Mouse (Mus musculus) left cerebral cortex, postnatal 25 days (tissue): ENCODE measurements around the gene Clmn. TPM values are rescaled to one million over a fixed set of nuclear protein-coding genes. Genes with fewer than 3 reads are reported as not detected.

Experiments
- DNase-seq, 2 experiments: peaks; one replicate each; pipeline ENCODE4 v3.0.0; 2022; ENCODE audit warnings: low spot score in 2 of 2, mixed read lengths in 1 of 2
- intact Hi-C: fragments of 180-260 bp; cut with DNase I; formaldehyde crosslinking; loops from one replicate; pipeline ENCODE4 v1.15.1; 2025
- total RNA-seq, 2 experiments: library from RNA; stranded (reverse); gene quantifications; 2 replicates each; pipeline ENCODE4 v1.2.3; 2021

Clmn gene
- total RNA-seq, 2 experiments from 2014 or later: 41.3 to 43.0 TPM

DNA sequence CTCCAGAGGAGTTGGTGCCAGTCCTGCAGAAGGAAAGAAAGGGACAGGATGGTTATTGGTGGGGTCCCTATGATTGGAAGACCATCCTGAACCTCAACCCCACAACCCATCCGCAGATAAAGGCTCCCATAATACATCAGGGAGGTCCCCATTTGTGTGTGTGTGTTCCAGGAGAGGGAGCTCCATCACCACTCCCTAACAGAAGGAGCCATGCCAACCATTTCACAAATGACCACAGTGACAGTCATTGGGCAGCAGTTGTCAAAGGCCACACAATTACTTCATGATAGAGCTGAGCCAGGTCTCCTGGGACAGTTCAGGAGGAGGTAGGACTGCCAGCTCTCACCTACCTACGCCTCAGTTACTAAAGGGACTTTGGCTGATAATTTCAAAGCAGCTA, 92.9 kb downstream of the Clmn start:
- DNase-seq: peak in 1 of 2 experiments; percentile 24
- intact Hi-C loops: loop anchor here (1.0 kb wide), 1 partner anchor 167 kb away; no protein-coding TSS in a partner anchor

- intact Hi-C loops: loop anchor here (2.0 kb wide), 1 partner anchor 172 kb away; no protein-coding TSS in a partner anchor
- DNase-seq: no peak
Observed at GRCm38 (mm10) chr12:104769201-104769785, 95.6 kb downstream of the Clmn start.

GRCm38 (mm10) chr12:104767183-104767582, 97.7 kb downstream of the Clmn start:
- intact Hi-C loops: no loop called here
- no peak for DNase-seq

DNA sequence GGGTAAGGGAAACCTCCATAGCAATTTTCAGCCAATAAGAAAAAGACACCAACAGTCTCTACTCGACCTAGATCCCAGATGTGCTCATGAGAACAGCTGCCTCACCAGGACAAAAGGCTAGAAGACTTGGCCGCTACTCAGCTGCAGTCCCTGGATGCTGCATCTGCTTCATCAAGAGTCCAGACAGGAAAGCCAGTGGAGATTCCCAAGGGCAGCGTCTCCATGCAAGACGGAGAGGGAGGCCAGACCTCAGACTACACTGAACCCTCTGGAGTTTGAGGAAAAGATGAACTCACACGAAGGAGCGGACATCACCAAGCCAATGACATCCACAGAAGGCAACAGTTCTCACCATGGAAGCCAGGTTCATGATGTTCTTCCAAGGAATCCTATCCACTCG, 99.1 kb downstream of the Clmn start:
- intact Hi-C loops: no loop called here
- no peak for DNase-seq

DNA sequence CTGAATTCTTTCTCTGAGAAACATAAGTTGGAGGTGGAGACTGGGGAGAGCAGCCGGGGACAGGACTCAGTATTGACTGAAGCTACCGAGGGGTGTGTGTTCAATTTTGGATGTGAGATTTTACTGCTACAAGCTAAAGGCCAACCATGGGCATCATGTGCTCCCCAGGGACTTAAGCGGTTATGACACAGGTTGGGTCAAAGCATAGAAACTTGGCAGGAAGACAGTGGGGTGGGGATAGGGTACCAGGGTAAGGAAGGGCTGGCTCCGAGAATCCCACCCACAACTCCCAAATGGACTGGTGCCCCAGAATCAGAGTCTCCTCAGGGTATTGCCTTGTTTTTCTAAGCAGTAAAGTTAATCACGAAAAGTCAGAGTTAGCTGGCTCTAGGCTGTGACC, 99.8 kb downstream of the Clmn start:
- intact Hi-C loops: no loop called here
- no peak for DNase-seq

GRCm38 (mm10) chr12:104763918-104764317, 101.0 kb downstream of the Clmn start:
- no peak for DNase-seq

GRCm38 (mm10) chr12:104761411-104761810, 103.5 kb downstream of the Clmn start:
- intact Hi-C loops: no loop called here
- DNase-seq: no peak

More at GRCm38 (mm10) chr12:104763918-104764317, 101.0 kb downstream of the Clmn start:
- intact Hi-C loops: no loop called here

GRCm38 (mm10) chr12:104758066-104758465, 106.8 kb downstream of the Clmn start:
- no peak for DNase-seq
- intact Hi-C loops: no loop called here

GRCm38 (mm10) chr12:104753686-104754085, 111.2 kb downstream of the Clmn start:
- intact Hi-C loops: loop anchor here (5.0 kb wide), 1 partner anchor 274 kb away; no protein-coding TSS in a partner anchor

GRCm38 (mm10) chr12:104751814-104752765, 112.8 kb downstream of the Clmn start, which contains the start of gene Dicer1:
Gene Dicer1, minus strand, starts transcription at chr12:104751952.
- intact Hi-C loops: loop anchor here (5.0 kb wide), 1 partner anchor 275 kb away; no protein-coding TSS in a partner anchor
- DNase-seq: peak; percentile 98 to 99

More at GRCm38 (mm10) chr12:104753686-104754085, 111.2 kb downstream of the Clmn start:
- DNase-seq: no peak

GRCm38 (mm10) chr12:104751331-104751813, 113.5 kb downstream of the Clmn start:
- intact Hi-C loops: loop anchor here (5.0 kb wide), 1 partner anchor 276 kb away; no protein-coding TSS in a partner anchor

GRCm38 (mm10) chr12:104748946-104749345, 115.9 kb downstream of the Clmn start:
- intact Hi-C loops: no loop called here
- no peak for DNase-seq

More at GRCm38 (mm10) chr12:104751331-104751813, 113.5 kb downstream of the Clmn start:
- DNase-seq: peak; percentile 22 to 32

GRCm38 (mm10) chr12:104747252-104747651, 117.6 kb downstream of the Clmn start:
- no peak for DNase-seq
- intact Hi-C loops: no loop called here

GRCm38 (mm10) chr12:104746601-104747000, 118.3 kb downstream of the Clmn start:
- intact Hi-C loops: no loop called here
- DNase-seq: no peak

GRCm38 (mm10) chr12:104743687-104744086, 121.2 kb downstream of the Clmn start:
- no peak for DNase-seq
- intact Hi-C loops: no loop called here

GRCm38 (mm10) chr12:104742247-104742646, 122.6 kb downstream of the Clmn start:
- intact Hi-C loops: no loop called here
- no peak for DNase-seq

DNA sequence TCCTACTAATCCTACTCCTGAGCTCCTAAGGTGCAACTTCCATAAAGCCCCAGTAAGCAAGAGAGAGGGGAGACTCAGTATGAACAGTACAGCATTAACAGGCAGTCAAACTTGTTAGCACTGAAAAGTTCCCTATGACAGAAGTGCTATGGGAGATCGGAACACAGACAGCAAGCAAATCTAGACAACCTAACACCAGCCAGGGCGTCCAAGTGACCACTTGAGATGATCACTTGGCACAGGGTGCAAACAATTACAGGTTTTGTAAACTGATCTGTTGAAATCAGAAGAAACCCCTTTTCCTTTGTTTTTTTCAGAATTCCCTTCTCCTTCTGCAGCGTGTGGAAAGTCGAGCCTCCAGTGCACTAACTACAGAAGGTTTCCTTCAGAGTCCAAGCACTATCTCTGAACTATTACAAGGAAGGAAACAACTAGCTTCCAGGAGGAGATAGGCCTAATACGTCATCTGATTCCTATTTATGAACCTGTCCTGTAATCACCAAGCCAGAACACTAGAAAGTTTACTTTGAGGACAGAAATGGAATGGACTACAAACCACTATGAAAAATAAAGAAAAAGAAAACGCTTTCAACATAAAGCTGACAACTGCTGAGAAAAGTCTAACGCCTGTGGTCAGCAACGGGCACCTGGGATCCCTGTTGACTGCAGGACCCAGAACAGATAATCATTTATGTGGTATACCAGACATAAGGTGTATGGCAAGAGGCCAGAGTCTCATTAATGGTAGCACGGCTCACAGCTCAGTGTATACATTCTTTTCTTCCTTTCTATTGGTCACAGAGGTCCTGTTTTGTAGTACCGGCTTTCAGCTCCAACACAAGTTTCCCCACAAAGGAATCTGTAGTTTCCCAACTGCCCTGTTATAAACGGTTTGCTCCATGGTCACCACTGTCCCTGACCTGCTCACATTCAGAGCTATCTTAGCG, 123.8 kb downstream of the Clmn start:
- DNase-seq: no peak
- intact Hi-C loops: no loop called here

DNA sequence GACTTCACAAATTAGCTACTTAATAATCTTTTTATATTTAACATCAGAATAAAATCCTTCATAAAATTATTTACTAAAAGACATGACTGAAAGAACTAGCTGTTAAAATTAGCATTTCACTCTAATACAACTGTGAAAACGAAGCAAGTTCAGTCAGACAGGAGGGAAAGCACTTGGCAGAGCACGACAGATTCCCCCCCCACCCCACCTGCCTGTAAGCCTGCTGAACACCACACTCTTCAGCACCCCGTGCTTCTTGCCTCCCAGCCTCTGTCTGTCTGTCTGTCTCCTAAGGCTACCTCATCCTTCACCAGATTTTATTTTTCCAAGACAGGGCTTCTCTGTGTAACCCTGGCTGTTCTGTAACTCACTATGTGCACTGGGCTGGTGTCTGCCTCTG, 125.9 kb downstream of the Clmn start:
- intact Hi-C loops: no loop called here
- no peak for DNase-seq

- DNase-seq: no peak
- intact Hi-C loops: no loop called here
Observed at GRCm38 (mm10) chr12:104738446-104738845, 126.4 kb downstream of the Clmn start.
